Mouse (Mus musculus): ENCODE results near the gene Anp32a.

Gene Anp32a

DNA sequence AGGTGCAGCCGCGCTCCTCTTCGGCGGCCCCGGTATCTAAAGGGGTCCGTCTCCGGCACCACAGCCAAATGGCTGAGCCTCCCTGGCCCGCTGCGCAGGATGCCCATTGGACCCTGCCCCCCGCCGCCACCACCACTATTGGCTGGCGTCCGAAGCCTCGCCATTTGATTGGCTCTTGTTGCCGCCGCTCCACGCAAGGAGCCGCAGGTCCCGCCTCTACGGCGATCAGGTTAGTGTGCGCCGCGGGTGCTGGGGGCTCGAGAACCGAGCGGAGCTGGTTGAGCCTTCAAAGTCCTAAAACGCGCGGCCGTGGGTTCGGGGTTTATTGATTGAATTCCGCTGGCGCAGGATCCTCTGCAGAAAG is at the start of gene Anp32a:
Anp32a (plus strand) TSS at position 171 of the 364 bp plus-strand sequence.
- in situ Hi-C loops (cut with MboI, MseI), result loop anchor here (5.0 to 10.0 kb wide), 3 partner anchors 1264 to 1346 kb away; partner anchors contain the start of genes Aagab (in 1 of the 2) and Iqch (in 1 of the 2)

DNA sequence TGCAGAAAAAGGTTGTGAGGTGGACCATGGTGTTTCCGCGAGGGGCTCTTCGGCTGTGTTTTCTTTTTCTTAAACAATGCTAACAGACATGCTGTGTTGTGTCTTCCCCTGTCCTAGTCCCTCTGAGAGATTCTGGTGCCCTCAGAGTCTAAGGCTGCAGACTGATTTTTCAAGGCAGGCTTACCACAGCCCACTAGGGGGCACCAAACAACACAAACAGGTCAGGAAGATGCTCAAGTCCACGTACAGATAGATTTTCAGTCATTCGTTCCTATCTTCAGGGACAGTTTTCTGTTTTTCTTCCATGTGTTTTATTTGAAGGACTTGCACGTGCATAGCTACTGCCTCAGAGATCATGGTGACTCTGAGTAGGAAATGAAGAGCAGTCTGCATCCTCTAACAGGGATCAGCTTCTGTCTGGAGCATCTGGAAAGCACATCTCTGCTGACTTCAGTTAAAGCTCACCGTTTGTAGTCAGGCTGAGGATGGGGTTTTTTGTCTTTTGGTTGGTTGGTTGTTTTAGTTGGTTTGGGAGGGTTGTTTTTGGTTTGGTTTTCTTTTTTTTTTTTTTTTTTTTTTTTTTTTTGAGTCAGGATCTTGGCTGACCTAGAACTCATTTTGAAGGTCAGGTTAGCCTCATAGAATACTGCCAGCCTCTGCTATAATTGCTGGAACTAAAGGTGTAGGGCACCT is 45.9 kb upstream of the Anp32a start:
- in situ Hi-C loops (cut with MboI, MseI), result loop anchor here (5.0 to 25.0 kb wide), 3 partner anchors 82 to 492 kb away; no protein-coding TSS in a partner anchor

DNA sequence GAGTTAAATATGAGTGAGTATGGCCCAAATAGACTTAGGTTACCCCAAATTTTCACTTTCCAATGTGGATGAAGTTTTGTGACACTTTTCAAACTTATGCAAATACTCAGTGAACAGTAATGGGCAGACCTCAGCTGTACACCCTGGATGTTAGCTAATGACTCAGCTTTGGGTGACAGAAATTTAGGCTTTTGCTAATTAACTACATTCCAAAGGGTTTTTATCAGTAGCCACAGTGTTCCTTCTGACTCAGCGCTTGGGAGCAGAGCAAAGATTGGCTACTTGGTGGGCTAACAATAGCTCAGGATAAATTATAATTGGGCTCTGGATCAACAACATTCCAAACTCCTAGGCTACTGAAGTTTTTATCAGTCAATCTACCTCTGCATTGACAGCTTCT is 44.2 kb upstream of the Anp32a start:
- in situ Hi-C loops (cut with MboI, MseI), result loop anchor here (5.0 to 25.0 kb wide), 3 partner anchors 80 to 490 kb away; no protein-coding TSS in a partner anchor

DNA sequence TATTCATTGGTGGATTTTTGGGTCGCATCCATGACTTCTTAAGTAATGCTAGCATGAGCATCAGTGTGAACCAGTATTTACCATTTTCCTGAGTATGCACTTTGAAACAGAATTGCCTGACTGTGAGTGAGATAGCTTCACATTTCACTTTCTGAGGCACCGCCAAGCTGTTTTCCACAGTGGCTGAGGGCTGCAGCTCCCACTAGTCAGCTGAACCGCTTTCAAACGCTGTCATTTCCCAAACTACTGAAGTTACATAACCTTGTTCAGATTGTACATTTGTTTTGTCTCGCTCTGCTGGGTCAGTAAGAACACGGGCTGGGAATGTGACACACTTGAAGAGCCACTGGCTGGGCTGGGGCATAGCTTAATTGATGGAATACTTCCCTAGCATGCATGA is 25.5 kb upstream of the Anp32a start:
- in situ Hi-C loops (cut with MboI, MseI), result no loop called here

DNA sequence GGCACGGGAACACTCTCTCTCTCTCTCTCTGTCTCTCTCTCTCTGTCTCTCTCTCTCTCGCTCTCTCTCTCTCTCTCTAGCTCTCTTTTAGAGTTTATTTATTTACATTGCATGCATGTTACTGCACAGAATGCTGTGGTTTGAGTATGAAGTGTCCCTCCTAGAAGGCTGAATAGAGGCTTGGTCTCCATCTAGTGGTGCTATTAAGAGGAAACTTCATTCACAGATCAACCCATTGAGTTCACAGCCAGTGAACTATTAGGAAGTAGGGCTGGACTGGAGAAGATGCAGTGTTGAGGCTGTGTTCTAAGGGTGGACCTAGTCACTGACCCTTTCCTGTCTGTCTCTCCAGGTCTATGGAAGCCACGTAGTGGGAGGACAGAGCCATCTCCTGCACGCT is 22.4 kb upstream of the Anp32a start:
- in situ Hi-C loops (cut with MboI, MseI), result no loop called here

DNA sequence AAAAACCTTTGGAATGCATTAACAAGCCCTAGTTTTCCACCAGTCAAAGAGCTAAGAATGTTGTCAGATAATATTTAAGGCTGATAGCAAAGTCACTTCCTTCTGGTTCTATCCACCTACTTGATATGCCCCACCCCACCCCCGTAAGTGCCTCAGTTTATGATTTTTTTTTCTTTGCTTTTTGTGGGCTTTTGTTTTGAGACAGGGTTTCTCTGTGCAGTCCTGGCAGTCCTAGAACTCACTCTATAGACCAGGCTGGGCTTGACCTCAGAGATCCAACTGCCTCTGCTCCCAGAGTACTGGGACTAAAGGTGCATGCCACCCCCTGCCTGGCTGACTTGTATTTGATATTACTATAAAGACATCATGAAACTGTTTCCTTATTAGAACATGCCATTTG is 17.3 kb upstream of the Anp32a start:
- in situ Hi-C loops (cut with MboI, MseI), result no loop called here

DNA sequence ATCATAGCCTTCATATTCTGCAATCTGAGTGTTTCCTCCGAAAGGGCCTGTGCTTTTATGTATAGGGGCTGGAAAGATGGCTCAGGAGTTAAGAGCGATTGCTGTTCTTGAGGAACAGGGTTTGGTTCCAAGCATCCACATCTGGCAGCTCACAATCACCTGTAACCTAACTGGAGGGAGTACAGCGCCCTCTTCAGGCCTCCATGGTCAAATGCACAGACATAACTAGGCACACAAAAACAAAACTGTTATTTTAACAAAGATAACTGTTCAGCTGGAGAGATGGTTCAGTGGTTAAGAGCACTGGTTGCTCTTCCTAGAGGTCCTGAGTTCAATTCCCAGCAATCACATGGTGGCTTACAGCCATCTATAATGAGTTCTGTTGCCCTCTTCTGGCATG is 15.1 kb upstream of the Anp32a start:
- in situ Hi-C loops (cut with MboI, MseI), result no loop called here

DNA sequence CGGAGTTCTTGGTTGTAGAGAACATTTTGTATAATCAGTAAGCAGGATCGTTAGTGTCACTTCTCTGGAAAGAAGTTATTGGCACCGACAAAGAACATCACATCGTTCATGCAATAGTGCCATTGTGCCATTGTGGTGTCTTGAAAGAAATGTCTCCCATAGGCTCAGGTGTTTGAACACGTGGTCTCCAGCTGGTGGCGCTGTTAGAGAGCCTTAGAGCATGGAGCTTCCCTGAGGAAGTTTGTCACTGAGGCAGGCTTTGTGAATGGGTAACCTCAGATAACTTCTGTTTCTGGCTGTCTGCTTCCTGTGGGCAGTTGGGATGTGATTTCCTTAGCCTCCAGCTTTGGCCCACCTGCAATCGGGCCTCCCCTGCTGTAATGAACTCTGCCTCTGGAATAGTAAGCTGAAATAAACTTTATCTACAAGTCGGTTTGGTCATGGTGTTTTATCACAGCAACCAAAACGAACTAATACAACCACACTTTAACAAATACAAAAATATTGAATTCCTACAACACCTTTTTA is 6.7 kb upstream of the Anp32a start:
- in situ Hi-C loops (cut with MboI, MseI), result no loop called here

DNA sequence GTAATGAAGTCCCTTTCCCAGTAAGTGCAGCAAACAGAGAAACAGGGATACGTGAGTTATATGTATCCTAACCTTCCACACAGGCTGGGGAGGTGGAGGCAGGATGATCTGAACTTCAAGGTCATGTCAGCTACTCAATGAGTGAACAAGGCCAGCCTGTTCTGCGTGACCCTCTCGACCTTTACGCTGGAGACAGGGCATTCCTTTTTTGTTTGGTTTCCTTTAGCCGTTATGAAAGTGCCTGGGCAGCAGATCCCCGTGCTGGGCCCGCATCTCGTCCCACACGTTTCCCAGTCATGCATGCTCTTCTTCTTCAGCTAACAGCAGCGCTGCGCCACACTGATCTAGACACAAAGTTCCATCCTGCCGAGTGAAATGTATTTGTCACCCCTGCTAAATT is 5.7 kb upstream of the Anp32a start:
- in situ Hi-C loops (cut with MboI, MseI), result no loop called here

DNA sequence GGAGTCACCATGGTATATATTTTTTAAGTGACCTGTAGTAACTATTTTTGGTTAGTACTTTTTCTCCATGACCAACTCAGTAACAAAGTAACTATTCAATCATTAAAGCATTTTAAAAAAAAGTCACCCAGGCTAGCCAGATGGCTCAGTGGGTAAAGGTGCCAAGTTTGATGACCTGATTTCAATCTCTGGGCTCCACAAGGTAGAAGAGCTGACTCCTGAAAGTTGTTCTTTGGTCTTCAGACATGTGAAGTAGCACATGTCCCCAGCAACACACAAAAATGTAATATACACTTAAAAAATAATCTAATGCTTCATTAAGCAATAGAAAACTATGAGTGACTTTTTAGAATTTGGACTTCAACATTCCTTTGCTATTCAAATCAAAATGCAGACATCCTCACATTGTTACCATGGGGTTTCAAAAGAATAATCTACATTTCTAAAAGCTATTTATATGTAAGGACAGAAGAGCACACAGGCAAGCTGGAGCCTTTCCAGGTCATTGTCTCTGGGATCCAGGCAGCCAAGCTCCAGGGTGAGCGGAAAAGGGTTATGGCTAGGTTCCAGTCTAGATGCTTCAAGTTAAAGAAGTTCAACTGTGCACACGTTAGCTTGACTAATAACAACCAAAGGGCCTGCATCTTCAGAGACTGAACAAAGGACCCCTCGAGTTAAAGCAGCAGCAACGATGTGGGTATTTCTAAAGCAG is 3.0 kb upstream of the Anp32a start:
- in situ Hi-C loops (cut with MboI, MseI), result no loop called here

DNA sequence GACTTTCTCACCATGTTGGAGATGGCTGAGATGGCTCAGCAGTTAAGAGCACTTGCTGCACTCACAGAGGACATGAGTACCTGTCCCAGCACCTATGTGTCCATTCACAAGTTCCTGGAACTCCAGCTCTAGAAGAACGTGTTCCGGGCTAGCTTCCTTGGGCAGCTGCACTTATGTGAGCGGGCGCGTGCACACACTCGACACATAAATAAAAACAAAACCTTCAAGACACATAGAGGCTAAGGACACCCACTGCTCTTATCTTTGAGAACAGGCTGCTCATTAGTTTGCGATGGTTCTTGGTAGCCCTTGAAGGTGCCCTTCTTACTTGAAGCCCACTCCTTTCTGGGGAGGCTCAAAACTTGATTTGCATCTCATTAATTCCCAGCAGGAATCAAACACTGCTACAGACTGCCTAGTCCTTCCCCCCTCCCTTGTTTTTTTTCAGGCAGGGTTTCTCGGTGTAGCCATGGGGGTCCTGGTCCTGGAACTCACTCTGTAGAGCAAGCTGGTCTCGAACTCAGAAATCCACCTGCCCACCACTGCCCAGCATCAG is 2.4 kb upstream of the Anp32a start:
- in situ Hi-C loops (cut with MboI, MseI), result no loop called here

DNA sequence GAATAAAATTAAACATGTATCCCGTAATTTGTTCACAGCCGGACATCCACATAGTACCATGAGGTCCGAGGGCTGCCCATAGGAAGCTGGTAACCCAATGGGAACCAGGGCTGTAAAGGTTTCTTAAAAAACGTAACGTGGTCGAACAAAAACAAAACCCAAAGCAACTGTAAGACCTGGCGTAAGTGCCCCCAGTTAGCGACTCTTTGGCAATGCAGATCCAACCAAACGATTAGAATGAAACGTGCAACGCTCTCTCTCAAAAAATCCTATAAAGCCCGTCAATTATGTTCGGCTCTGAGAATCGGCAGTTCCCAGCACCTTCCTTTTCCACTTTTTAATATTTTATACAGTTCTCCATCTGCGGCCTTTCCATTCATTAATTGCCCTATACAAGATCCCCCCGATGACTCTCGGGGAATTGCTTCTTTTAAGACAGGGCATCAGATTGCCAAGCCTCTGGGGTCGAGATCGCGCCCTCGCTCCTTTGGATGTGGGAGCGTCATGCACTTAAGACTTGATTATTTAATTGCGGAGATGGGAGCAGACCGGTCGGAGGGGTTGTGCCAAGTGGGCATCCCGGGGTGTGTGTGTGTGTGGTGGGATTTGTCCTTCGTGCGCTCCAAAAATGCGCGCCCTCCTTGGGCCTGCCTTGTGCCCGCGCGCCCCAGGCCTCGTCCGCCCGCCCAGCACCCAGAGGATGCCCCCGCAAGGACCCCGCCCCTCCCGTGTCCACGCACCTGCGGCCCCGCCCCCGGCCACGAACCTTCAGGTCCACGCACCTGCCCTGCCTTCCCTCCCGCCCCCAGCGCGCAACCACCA is 581 bp upstream of the Anp32a start:
- in situ Hi-C loops (cut with MboI, MseI), result loop anchor here (5.0 to 10.0 kb wide), 3 partner anchors 1264 to 1346 kb away; partner anchors contain the start of genes Aagab (in 1 of the 2) and Iqch (in 1 of the 2)

DNA sequence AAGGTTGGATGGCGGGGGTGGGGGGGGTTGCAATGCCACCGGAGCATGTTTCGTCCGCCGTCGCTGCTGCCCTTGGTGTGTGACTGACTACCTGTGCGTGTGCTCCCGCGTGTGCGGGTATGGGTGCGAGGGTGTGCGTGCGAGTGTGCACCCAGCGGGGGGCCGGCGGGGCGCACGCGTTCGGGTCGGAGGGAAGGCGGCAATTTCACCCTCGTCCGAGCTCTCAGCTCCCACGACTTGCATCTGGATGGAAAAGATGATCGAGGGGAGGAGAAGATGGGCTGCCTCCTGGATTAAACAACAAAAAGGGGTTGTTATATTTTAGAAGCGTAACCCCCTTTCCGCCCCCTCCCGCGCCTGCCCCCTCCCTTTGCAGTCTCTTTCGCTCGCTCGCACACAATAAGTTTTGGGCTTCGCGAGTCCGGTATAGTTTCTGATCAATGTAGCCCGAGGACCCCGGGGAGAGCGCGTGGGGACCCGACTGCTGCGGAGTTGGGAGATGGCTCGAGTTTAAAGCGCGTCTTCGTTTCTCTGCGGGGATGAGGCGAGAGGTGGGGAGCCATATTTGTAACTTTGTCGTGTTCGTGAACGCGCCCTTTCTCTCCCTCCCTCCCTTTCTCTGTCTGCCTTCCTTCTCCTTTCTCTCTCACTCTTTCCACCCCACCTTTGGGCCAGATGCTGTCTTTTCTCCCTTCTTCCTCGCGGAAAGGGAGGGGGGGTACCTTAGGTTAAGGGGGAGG is 778 bp downstream of the Anp32a start:
- in situ Hi-C loops (cut with MboI, MseI), result loop anchor here (5.0 to 10.0 kb wide), 3 partner anchors 1263 to 1347 kb away; partner anchors contain the start of genes Aagab (in 1 of the 2) and Iqch (in 1 of the 2)

DNA sequence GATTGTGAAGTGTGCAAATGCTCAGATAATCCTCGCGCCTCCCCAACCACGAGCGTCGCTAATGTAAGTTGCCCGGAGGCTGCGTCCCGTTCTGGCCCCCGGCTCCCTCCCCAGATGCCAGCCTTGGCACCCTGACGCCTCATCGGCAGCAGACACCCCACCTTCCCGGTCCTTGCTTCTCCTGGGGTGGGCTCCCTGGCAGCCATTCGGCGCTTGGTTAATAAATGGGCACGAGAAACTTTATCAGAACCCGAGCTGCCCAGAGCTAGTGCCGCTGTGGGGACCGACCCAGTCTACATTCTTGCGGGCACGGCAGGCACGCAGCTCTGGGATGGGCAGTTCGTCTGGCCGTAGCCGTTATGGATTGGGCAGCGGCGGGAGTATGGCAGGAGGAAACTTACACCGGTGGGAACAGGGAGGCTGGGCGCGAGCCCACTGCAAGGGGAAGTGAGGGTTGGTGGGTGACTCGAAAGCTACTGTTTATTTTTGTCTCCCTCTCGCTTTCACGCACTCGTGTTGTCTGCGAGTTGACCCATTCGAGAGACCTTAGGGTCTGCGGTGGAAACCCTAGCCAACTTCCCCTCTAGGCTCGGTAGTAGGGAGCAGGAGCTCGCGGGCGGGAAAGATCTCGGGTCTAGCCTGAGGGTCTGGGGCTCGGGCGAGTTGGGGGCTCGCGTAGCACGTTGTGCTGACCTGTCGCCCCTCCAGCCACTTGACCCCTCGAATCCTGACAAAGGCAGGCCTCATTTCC is 1.5 kb downstream of the Anp32a start:
- in situ Hi-C loops (cut with MboI, MseI), result loop anchor here (5.0 to 10.0 kb wide), 3 partner anchors 1262 to 1348 kb away; partner anchors contain the start of genes Aagab (in 1 of the 2) and Iqch (in 1 of the 2)

DNA sequence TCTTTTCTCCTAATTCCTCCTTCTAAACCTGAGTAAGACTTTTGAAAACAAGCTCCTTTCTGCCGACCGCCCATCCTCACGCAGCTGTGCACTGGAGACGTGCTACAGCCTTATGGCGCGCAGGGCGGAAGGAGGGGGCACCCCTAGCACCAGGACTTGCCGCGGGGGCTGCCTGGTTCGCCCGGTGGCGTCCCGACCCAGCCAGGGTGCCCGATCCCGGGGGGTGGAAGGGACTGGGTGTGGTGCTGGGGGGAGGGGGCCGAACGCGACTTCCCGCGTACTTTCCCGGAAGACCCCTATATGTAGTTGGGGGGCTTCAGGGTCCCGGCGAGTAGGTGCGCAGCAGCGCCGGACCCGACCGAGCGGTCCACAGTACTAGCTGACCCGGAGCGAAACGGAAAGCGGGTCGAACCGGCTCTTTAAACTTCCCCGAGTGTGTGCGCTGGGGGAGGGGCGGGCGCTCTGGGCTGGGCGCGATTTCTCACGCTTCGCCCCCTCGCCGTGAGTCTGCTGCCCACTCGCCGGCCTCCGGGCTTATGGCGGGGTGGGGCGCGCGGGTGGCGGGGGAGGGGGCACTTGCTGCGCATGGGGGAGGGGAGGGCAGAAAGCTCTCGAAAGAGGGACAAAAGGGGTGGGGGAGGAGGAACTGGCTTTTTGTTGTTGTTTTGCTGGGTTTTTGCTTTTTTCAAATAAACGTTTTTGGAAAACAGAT is 2.3 kb downstream of the Anp32a start:
- in situ Hi-C loops (cut with MboI, MseI), result loop anchor here (5.0 to 10.0 kb wide), 3 partner anchors 1261 to 1349 kb away; partner anchors contain the start of genes Aagab (in 1 of the 2) and Iqch (in 1 of the 2)

DNA sequence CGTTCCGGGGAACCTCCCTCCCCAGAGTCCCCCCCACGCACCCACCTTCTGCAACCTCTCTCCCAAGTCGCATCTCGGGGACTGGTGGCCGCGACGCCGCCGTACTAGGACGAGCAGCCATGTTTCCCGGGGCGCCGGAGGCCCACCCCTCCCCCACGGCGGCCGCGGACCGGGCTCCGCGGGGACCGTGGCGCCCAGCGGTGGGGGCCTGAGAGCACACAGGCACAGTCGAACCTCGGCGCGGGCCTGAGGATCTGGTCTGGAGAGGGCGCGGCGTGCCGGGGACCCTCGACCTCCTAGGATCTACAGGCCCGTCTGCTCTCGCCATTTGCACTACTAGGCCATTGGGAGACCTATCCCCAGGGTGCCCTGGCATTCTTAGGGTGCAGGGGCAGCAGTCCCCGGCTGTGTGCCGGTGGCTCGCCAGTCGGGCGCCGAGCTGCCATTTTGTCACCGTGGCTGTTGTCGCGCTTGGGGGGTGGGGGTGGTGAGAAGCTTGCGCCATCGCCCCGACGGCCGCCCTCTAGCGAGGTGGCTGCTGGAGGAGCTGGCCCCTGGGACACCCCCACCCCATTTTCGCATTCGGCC is 2.9 kb downstream of the Anp32a start:
- in situ Hi-C loops (cut with MboI, MseI), result loop anchor here (5.0 to 10.0 kb wide), 3 partner anchors 1261 to 1349 kb away; partner anchors contain the start of genes Aagab (in 1 of the 2) and Iqch (in 1 of the 2)

DNA sequence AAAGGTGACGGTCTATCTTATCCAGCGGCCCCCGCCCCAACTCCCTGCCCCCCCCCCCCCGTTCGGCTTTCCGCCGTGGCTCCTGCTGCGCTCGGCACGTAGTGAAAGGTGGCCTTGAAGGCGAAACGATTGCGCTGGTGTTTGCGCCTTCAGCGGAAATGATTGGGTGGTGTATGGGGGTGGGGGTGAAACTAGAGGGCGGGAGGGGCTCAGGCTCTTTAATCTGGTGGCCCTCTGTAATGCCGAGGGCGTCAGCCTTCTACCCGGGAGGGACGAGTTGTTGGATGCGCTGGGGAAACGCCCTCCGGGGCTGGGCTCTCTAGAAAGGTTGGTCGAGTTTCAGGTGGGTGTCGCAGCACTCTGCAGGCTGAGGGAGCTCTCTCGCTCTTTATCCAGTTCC is 3.5 kb downstream of the Anp32a start:
- in situ Hi-C loops (cut with MboI, MseI), result loop anchor here (5.0 to 10.0 kb wide), 3 partner anchors 1260 to 1350 kb away; partner anchors contain the start of genes Aagab (in 1 of the 2) and Iqch (in 1 of the 2)

DNA sequence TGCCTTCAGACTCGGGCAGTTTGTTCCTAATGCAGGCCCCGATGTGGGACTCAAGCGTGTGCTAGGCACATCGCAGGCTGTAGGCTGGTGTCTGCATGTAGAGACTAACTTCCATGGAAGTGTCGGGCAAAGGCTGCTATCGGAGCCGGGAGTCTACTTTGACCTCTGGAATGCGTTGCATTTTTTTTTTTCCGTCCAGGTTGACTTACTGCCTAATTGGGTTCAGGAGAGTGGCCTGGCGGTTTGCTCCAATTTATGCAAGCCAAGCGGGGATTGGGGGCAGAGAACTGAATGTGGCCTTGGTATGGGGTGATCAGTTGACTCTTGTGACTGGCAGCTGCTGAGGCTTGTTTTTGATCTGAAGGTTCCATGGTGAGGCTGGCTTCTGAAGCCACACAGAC is 4.0 kb downstream of the Anp32a start:
- in situ Hi-C loops (cut with MboI, MseI), result loop anchor here in 1 of 2 experiments (10.0 kb wide), 2 partner anchors 1260 to 1350 kb away; partner anchors contain the start of genes Aagab and Iqch

Data from T-helper 17 cell (primary cell).